Mouse (Mus musculus) left cerebral cortex, postnatal 10 days (tissue): ENCODE results near the gene Pak2. TPM values are rescaled to one million over a fixed set of nuclear protein-coding genes. Genes with fewer than 3 reads are reported as not detected.
A peak's percentile ranks its signal among the peaks of the same experiment; 100 is the strongest.

Experiments
- DNase-seq, 2 experiments: peaks; one replicate each; pipeline ENCODE4 v3.0.0; 2021 to 2022; ENCODE audit warnings: low spot score in 2 of 2, mixed read lengths in 1 of 2; ENCODE audit errors: extremely low spot score in 1 of 2
- intact Hi-C: fragments of 180-260 bp; cut with DNase I; formaldehyde crosslinking; loops from one replicate; pipeline ENCODE4 v1.15.1; 2025
- microRNA-seq: library from miRNA; unstranded; fragments of <30 nt; microRNA quantifications from one replicate; pipeline ENCODE4 v1.2.0, GENCODE M21; 2022
- total RNA-seq, 2 experiments: library from RNA; stranded (reverse); gene quantifications; 2 replicates each; pipeline ENCODE4 v1.2.3; 2021

Gene Pak2
- total RNA-seq, 2 experiments from 2014 or later, result 29.0 to 30.5 TPM

- intact Hi-C loops, result no loop called here
- DNase-seq, result no peak
These were observed 59.5 kb downstream of the Pak2 start for GRCm38 (mm10) chr16:32019678-32020077.

GRCm38 (mm10) chr16:32010330-32010729 is 68.8 kb downstream of the Pak2 start:
- DNase-seq, result no peak
- intact Hi-C loops, result no loop called here

GRCm38 (mm10) chr16:32009913-32010312 is 69.2 kb downstream of the Pak2 start:
- no peak for DNase-seq
- intact Hi-C loops, result no loop called here

DNA sequence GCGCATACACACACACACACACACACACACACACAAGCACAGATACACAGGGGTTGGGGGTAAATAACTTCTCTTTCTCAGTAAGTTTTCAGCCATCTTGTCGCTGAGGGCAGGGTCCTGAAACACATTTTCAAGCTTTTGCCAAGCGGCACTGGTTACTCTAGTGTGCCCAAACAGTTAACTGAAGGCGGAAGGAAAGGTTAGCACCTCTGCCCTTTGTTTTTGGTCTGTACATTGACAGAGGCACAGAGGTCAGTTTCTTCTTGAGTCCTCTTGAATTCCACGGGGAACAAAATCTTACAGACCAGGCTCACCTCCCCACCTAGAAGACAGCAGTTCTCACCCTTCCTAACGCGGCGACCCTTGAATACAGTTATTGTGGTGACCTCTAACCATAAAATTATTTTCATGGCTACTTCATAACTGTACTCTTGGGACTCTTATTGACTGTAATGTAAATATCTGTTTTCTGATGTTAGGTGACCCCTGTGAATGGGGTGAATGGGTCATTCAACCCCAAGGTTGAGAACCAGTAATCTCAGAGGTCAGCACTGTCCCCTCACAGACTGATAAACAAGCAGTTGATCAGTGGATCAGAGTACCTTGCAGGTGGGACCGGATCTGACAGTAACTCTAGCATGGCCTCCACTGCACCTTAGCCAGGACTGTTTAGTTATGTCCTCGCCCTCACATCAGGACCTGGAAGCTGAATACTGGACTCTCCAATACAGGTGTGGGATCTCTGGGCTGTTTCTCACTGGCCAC is 70.4 kb downstream of the Pak2 start:
- DNase-seq, result no peak
- intact Hi-C loops, result no loop called here

- intact Hi-C loops, result no loop called here
- DNase-seq, result no peak
These were observed 74.4 kb downstream of the Pak2 start for GRCm38 (mm10) chr16:32004731-32005130.

DNA sequence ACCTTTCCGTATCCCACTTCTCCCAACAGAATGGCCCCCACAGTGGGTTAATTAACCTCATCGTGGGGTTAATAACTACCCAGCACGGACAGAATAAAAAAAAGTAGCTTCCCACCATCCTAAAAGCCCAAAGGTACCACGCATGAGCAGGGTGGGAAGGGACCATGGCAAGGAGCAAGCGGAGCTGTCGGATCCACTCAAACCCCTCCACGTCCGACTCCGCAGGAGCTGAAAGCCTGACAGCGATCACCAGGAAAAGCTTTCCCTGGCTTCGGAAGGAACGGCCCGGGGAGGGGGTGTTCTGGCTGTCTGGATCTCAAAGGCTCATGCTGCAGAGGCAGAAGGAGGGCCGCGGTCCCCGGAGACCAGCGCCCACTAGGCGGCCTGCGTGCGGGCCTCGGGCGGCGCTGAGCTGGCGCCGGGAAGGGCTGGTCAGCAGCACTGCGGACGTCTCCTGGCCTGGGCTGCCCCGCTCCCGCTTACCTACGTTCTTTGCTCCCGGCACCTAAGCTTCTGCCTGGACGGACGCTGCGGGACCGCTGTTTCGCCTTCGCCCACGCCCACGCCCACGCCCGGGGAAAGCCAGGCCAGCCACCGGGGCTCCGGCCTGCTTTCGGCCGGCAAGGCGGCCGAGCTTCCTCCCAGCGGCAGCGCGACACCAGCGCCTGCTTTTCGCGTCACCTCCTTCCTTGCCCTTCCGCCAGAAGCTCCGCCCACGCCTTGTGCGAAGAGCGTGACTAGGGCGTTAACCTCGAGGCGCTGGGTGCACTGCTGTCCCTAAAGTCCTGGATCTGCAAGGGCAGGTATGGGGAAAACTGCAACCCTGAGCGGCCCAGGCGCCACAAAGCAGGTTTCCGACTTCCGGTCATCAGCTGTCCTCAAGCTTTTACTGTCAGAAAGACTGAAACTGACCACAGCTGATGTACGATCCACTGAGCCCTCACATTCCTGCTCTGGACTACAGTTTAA is 76.3 kb downstream of the Pak2 start, which contains the start of gene Senp5:
Senp5 (minus strand) TSS at position 779 of the 969 bp plus-strand sequence.
- DNase-seq, result peak; percentile 82 to 95
- intact Hi-C loops, result no loop called here

- intact Hi-C loops, result no loop called here
- no peak for DNase-seq
These were observed 82.8 kb downstream of the Pak2 start for GRCm38 (mm10) chr16:31996371-31996770.

GRCm38 (mm10) chr16:31993946-31994345 is 85.2 kb downstream of the Pak2 start:
- DNase-seq, result no peak
- intact Hi-C loops, result no loop called here

GRCm38 (mm10) chr16:31993195-31993594 is 85.9 kb downstream of the Pak2 start:
- DNase-seq, result no peak
- intact Hi-C loops, result no loop called here

DNA sequence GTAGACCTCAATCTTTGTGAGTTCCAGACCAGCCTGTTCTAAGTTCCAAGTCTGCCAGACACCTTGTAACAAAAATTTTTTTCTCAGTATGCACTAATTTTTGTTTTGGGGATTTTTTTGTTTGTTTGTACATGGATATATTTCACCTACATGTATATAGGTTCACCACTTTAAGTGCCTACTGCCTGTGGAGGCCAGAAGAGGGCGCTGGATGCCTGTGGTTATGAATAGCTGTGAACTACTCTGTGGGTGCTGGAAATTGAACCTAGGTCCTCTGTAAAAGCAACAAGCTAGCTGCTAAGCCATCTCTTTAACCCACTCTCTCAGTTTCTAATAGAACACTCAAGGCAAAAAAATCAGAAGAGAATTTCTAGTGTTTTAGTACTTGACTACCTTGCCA is 87.1 kb downstream of the Pak2 start:
- DNase-seq, result no peak
- intact Hi-C loops, result no loop called here

GRCm38 (mm10) chr16:31980946-31981345 is 98.2 kb downstream of the Pak2 start:
- intact Hi-C loops, result no loop called here
- DNase-seq, result no peak

GRCm38 (mm10) chr16:31979501-31979900 is 99.6 kb downstream of the Pak2 start:
- intact Hi-C loops, result no loop called here
- DNase-seq, result no peak

DNA sequence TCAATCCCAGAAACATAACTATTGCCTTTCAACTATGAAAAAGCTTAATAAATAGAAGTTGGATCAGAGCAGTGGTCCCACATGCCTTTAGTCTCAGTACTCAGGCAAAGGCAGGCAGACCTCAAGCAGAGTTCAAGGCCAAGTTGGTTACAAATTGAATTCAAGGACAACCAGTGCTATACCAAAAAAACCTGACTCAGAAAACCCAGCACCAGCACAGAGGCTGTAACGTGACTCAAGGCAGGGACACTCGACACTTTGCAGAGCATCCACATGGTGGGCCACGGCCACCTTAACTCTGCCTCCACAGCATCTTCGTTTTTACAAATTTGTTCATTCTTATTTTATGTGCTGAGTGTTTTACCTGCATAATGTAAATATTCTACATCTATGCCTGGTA is 103.9 kb downstream of the Pak2 start:
- intact Hi-C loops, result no loop called here
- DNase-seq, result no peak

Small RNA genes within 50 kb of the gene (microRNA-seq; reads per million reads assigned to microRNA genes)
- not detected for gene Gm26269

Other genes starting within 250 kb of the Pak2 start
- gene Meltf, start 200.5 kb downstream of the Pak2 start, total RNA-seq, result under 1 TPM; 0.36 to 0.61 TPM
- gene Pigz, start 145.5 kb downstream of the Pak2 start, total RNA-seq, result 10 to 100 TPM in 1 of 2 experiments, 1 to 10 TPM in 1; 7.9 to 12.9 TPM
- 10 to 100 TPM; 52.4 to 54.4 TPM for gene 0610012G03Rik, start 130.8 kb downstream of the Pak2 start, total RNA-seq
- 10 to 100 TPM; 44.8 to 45.9 TPM for gene Ncbp2, start 130.8 kb downstream of the Pak2 start, total RNA-seq
- gene Senp5, start 76.1 kb downstream of the Pak2 start, total RNA-seq, result 10 to 100 TPM; 41.7 to 43.8 TPM
- gene Pigx, start 20.4 kb upstream of the Pak2 start, total RNA-seq, result 10 to 100 TPM; 27.7 to 33.5 TPM
- 10 to 100 TPM; 59.0 to 63.1 TPM for gene Cep19, start 20.5 kb upstream of the Pak2 start, total RNA-seq
- 10 to 100 TPM in 1 of 2 experiments, 1 to 10 TPM in 1; 7.3 to 10.3 TPM for gene Nrros, start 86.3 kb upstream of the Pak2 start, total RNA-seq
- gene Bex6, start 100.5 kb upstream of the Pak2 start, total RNA-seq, result not detected
- 10 to 100 TPM; 39.7 to 39.8 TPM for gene Fbxo45, start 167.8 kb upstream of the Pak2 start, total RNA-seq
- 10 to 100 TPM; 11.3 to 13.3 TPM for gene Wdr53, start 167.9 kb upstream of the Pak2 start, total RNA-seq
- gene Smco1, start 192.1 kb upstream of the Pak2 start, total RNA-seq, result not detected
- gene Rnf168, start 198.1 kb upstream of the Pak2 start, total RNA-seq, result 10 to 100 TPM; 29.6 to 34.4 TPM